Mouse (Mus musculus) adrenal gland, adult 2 months (tissue): ENCODE measurements around the gene Skida1. TPM values are rescaled to one million over a fixed set of nuclear protein-coding genes. Genes with fewer than 3 reads are reported as not detected.

ENCODE experiments used
- DNase-seq: peaks from one replicate; pipeline ENCODE4 v3.0.0; 2021
- polyA plus RNA-seq: library from polyadenylated mRNA; depleted of rRNA; stranded (reverse); fragments of >200 nt; gene quantifications from 2 replicates; pipeline ENCODE4 v1.2.3, GENCODE M21; 2012
- total RNA-seq, 2 experiments: library from RNA; stranded (reverse); gene quantifications; 2 replicates each; pipeline ENCODE4 v1.2.3; 2021

Gene Skida1
- total and polyA plus RNA-seq, 3 experiments: 1.8 to 3.8 (median 2.3) TPM

DNA sequence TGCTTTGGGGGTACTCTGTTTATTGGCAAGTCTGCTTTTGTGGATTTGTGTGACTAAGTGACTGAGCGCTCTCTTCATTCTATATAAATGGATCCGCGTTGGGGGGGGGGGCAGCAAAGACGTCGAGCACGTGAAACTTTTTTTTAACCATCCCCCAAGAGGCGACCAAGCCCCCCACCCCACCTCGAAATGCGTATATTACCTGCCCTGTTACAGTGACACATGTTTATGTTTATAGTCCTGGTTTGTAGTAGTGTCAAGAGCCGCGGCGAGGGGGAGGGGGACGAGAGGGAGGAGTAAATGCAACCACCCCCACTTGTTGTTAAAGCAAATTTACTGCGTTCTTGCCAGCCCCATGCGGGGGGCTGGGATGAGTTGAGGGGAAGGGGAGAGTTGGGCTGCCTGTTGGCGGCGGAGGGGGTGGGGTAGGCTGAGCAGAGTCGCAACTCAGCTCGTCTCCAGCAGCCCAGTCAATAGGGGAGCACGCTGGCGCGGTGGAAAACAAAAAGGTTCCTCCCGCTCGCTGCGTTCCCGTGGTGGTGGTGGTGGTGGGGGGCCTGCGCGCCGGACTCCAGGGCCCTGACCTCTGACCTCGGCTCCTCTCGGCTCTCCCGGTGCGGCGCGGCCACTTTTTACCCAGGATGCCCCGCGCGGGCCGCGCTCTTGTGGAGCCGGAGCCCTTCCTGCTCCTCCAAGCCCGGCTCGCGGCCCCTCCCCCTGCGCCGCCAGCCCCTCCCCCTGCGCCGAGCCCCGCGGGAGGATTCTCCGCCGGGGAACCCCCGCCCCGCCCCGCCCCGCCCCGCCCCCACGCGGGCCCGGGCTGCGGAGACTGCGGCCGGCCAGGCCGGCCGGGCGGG, 7.3 kb upstream of the Skida1 start:
- peak; percentile 99 for DNase-seq

DNA sequence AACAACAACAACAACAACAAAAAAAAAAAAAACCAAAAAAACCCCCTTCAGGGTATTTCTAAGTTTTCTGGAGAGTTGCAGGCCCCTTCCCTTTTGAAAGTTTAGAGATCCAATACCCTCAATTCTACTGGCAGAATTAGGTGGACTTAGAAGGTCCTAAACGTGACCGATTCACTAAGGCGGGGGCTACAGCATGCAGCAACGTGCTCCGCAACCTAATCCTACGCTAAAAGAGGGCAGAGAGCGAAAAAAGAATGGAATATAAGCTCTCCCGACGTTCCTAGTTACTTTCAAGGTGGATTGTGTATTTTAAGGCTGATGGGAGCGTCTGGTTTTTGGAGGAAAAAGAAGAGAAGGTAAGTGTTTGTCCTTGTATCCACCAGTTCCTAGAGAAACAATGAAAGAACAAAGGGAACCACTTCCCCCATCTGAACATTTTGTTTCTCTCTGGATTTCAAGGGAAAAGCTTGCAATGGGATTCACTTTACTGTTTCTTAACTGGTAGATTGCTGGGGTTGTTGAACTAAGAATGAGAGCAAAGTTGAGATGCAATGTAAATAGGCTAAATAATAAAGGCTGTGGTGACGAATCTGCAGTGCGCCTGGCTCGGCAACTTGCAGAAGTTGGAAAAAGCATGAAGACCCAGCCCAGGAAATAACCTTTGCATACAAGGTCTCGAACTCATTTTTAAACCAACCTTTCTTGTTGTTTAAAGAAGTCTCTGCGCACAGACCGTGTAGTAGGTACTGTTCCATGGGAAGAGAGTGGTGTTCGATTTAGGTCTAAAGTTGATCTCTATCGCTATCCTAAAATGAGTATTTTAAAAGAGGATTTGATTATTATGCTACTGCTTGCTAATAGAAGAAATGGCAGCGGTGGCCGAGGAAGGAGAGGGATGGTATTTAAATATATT, 6.4 kb upstream of the Skida1 start, which contains the start of gene Mllt10:
Mllt10 (plus strand) TSS at position 222 of the 913 bp plus-strand sequence.
- DNase-seq: peak; percentile 66

DNA sequence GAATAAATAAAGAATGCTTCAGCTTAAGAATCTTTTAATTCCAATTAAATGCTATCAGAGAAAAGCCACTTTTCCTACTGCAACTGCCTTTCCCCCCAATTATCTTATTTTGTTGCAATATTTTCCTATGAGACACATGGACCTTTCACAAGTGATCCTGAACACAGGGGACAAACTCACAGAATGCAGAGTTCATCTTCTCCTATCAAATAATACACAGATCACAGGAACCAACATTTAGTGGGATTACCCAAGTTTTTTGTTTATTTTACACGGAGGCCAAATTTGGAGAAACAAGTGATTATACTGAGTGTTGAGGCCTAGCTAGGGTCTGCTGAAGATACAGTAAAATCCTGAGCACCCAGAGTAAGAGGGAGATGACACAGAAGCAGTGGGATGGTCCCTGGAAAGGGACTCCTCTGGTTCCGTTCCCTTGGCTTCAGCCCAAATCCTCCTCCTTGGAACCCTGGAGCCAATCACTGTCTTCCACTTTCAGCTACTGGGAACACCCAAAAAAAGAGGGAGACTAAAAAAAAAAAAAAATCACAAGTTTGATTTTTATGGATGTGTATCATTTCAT, 5.2 kb upstream of the Skida1 start:
- peak; percentile 86 for DNase-seq

DNA sequence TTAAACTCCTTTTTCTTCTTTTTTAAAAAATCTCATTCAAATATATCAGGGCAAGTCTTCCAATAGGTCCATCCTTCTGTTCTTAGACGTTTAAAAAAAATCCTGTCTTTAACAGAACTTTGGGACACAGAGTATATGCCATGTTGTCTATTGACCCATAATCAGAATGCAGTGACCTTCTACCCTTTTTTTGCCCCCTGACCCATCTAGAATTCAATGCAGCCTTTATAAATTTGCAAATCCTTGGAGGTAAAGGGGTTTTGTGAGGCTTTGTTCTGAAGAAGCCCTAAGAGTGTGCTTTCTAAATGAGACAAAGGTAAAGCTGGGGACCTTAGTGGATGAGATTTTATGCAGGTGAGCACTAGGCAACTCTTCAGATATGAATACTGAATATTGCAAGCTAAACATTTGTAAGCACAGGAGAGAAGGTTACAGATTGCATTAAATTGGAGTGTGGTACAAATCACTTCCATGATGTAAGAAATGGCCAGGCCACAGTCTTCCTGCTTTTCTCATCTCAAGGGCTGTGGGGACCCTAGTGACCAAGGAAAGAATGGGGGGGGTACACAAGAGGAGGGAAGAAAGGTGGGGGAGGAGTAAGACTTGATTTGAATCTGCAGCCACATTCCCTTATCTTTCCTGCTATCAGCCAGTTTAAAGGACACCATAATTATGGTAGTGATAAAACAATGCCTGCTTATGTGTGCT, 4.5 kb upstream of the Skida1 start:
- DNase-seq: no peak

DNA sequence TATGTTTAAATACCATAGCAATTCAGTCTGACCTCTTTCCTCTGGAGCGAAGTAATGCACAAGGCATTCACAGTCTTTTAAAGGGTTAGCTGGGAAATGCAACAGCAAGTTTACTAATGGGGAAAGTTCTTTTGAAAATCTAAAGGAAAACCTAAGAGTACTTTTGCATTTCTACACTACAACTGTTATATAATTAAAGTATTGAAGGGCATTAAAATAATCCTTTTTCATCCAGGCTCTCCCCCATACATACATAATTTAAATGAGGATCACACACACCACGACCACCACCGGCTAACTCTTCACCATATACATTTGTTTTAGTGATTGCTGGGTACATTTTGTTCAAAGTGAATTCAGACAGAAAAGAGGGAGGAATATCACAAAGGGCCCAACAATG, 3.7 kb upstream of the Skida1 start:
- no peak for DNase-seq

DNA sequence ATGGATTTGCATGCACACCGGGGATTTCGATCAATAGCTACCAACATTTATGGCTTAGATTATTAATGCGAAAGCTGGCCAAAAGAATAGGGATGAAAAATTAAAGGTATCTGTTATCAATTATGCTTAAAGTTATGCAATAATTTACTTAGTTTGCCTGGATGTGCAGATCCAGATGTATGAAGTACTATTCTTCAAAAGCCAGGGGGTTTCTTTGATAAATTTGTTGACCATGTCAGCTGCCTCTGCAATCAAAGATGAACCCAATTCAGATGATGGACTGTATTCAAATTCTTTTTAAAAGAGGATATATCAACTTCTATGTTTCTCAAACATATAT, 3.0 kb upstream of the Skida1 start:
- no peak for DNase-seq

DNA sequence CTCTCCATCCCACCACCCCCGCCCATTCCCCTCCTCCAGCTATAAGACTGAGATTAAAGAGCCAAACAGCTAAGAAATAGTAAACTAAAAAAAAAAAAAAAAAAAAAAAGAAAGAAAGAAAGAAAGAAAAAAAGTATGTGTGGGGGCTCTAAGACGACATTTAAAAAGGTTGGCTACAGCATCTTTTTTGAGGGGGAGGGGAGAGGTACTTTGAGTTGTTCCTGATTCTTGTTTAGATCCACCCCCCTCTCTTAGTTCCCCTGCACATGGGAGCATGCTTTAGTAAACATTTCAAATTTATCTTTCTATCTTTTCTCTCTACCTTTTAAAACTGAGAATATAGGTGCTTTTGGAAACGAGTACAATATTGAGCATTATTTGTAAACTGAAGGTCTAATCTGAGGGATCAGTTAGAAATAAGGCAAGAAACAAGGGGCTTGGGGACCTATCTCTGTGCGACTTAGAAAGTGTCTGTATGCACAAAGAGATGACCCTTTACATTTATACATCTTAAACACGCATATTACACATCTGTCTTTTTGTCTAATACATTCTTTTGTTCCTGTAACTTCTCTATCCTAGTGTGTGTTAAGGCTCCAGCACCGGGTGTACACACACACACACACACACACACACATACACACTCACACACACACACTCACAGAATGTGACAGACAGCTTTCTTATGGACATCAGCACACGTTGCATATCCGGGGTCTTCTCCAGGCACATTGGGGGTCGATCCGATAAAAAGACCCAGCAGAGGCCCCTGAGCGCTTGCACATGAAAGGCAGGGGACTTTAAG, 2.4 kb upstream of the Skida1 start:
- DNase-seq: no peak

DNA sequence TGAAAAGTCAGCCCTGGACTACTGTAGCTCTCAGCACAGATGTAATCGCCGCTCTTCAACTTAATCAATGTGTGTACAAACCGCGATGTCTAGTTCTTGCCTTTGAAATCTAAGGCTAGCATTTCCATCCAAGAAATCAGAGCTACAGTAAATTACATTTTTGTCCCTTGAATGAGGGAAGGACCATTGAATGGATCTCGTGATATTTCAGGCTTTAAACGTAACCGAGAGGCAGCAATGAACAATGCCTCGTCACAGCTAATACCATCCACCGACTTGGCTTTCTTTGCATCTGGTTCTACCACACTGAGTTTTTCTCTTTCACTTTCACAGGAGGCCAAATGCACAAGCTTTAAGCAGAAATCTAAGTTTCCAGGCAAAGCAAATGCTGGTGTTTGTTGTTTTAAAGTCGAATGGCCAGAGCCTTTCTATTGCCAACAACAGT, 1.7 kb upstream of the Skida1 start:
- peak; percentile 56 for DNase-seq

DNA sequence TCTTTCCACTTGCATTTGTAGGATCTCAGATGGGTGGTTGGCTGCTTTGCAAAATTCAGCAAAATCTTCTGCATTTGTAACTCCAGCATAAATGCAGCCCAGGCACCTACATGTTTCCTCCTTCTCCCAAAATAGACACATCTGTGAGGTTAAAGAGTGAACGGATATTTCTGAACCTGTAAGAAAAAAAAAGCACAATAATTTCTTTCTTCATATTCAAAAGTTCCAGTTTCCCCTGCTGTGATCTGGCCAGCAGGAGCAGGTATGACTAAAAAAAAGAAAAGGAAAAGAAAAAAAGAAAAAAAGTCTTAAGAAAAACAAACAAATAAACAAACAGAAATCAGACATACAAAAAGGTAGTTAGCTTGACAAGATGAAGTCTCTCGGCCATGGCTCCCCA, 1.2 kb upstream of the Skida1 start:
- no peak for DNase-seq

DNA sequence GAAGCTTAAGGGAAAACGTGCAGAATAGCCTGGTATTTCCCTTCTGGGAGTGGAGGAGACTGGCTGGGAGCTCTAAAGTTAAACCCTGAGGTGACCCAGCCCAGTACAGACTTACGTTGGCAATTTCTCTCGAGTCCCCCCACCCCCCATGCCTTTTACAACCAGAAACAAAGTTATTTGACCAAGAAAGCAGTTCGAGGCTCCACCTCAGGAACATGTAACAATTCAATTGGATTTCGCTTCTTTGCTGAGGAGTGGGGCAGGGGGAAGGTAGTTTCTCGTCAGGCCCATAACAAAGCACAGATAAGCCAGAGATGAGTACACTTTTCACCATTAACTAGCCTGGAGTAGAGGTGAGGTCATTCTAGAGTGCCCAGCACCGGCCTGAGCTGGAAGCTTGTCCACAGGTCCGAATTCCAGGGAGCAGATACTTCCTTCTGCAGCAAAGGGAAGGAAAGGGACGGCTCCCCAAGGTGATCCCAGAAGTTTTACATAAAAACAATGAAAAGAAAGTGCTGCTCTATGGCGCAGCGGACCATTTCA, 499 bp upstream of the Skida1 start:
- DNase-seq: peak; percentile 65

DNA sequence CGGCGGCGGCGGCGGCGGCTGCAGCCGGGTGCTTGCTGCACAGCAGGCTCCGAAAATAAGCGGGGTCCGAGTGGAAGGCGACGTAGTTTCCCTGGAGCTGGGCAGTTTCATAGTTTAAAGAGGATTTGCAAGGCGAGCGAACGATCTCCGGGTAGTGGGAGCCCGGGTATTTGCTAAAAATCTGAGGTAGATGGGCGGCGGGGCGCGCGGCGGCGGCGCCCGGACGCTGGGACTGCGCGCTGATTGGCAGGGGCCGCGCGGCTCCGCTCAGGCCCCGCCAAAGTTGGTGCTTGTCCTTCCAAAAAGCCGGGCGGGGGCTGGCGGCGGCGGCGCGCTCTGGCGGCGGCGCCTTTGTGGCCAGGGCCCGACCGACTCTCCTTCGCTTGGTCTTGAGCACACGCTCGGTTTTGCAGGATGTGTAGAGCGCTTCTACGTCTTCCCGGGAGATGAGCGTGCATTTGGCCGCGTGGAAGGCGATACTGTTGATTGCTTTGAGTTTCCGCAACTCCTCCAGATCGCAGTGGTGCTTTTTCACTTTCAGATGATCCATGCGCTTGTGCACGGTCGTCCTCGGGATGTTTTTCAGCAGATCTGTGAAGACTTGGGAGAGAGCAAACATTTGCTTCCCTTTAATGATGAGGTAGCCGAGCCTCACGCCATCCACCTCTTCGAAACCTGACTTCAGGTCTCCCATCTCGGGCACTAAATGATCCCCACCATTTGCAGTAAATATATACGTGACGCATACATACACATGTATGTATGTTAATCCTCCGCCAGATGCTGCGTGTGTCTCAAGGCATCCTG, 1.0 kb downstream of the Skida1 start:
- peak; percentile 86 for DNase-seq

DNA sequence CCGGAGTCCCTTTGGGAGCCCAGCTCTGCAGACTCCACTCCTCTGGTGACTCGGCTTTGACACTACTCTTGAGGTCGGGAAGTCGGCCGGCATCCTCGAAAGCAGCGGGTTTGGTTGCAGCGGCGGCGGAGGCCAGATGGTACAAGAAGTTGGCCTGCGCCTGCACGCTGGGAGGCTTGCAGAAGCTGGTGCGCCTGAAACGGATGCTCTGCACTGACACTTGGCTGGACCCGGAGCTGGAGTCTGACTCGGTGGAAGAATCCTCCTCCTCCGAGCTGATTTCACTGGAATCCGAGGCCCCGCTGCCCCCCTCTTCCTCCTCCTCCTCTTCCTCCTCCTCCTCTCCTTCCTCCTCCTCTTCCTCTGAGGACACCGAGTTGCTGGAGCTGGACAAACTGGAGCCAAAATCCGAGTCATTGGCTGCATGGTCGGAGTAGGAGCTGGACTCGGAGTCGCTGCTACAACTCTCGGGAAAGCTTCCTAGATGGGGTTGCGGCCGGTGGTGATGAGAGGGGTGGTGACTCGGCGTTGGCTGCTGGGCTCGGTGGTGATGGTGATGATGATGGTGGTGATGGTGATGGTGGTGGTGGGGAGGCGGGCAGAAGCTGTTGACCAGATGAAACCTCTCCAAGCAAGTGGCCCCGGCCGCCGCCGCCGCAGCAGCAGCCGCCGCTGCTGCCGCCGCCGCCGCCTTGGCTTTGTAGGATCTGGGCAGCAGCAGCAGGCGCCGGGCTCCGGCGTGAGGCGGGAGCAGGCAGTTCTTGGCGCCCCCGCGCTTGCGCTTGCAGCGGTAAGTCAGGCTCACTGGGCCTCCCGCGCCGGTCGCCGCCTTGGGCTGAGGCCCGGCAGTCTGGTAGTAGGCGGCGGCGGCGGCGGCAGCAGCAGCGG, 1.8 kb downstream of the Skida1 start:
- peak; percentile 81 for DNase-seq

DNA sequence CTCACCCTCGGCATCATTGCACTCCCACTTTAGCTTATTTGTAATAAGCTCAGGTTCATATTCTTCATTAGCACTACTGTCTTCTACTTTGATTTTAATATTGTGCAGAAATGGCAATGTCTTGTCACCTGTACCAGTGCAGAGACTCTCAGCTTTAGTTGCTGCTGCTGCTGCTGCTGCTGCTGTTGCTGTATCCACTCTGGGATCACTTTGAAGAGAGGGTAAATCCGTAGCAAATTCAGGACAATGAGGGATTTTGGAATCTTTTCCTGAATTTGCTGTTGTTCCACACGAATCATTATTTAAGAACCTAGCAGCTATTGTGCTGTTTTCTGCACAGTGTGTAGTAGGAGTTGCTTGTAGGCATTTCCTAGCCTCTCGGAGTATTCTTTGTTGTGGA, 2.7 kb downstream of the Skida1 start:
- no peak for DNase-seq

DNA sequence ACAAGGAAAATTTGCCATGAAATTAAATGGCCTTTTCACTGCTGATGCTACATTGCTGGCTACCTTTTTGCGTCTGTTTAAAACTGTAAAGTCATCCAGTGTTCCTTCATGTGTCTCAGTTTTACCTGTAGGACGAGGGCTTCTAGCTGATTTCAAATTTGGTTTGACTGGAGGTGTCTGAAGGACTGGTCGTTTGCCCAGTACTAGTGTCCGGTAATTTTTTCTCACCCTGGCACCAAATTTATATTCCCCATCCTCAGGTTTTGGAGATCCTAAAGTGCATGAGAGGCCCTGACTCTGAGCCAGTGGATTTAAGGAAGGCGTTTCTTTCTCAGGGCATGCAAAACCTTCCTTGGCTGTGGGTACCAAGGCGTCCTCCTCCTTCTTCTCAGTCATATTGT, 3.1 kb downstream of the Skida1 start:
- DNase-seq: no peak

DNA sequence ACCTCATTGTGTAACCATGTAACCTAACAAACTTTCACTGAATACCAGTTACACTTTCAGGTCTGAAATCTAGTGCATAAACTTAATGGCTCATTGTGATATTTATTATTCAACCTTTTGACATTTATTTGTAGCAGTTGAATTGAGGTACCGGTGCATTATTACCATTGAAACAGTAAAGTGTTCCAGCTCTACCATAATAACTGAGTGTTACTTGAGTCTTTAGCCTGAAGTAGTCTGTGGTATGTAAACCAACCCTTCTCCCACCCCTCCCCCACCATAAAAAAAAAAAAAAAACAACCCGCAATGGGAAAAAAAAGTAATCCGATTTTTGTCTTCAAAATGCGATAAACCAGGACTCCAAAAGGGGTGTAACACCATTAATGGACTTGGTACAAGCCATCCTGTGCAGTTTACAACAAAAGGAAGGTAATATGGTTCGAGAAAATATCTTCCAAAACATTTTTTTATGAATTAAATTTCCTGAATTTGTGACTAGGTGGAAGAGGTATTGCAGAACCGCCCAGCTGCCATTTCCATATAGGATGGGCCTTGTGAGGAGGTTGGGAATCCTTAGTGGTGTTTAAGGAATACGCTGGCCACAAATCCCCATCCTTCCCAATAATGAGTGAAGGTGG, 3.6 kb downstream of the Skida1 start:
- no peak for DNase-seq

DNA sequence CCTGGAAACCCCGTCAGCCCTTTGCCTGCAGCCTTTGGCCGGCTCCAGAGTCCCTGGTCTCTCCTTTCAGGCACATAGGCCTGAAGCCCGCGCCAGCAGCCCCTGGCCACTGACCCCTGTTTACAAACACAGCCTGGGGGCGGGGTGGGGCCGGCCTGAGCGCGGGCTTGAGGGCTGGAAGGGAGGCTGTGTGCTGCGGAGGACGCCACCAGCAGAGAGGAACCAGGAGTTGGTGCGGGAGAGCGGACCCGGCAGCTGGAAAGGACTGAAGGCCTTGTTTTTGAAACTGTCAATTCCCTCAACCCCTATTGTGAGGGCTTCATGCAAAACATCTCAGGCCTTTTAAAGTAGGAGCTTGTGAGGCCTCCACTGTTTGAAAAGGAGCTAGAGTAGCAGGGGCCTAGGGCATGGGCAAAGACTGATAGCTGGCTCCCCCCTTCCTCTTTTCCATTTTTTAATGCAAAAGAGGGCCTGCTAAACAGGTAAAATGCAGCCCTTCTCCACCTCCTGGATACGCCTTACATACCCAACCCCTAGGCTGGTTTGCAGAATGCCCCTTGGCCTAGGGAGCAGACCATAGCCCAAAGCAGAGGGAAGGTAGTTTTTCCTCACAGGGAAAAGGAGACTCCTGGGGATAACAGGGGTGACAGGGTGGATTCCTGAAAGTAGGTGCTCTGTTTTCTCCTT, 7.5 kb downstream of the Skida1 start:
- DNase-seq: no peak

DNA sequence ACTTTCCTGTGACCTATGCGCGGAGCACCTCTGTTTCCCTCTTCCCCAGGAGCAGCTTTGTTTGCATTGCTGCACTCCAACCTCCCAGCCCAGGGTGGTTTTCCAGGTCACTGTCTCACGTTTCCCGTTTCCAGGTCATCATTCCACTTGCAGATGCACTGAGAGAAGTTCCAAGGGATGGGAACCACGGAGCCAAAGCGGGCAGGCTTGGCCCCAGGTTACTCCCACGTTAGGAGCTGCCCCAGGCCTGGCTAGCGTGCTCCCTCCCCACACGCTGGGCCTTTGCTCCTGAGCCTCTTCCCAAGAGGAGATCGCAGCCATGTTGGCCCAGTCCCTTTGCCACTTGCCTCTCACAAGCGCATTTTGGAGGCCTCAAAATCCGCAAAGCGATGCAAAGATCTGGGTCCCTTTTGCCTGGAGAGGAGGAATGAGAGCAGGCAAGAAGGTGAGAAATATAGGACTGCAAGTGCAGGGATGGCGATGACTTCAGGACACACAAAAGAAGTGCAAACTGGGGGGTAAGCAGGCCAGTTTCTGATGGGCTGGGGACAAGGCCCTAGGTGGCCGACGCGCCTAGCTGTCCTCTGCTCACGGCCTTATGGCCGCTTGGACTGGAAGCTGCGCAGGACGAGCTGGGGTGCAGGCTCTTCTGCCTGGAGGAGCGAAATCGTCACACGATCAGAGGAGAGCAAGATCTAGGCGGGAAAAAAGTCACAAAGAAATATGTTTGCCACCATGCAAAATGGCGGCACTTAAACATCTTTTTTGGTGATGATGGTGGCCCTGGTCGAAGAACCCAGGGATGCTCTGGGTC, 8.3 kb downstream of the Skida1 start:
- no peak for DNase-seq
